Mouse (Mus musculus) MN1 (cell line): Measurements from ENCODE around the gene Cldn20.
A peak's percentile ranks its signal among the peaks of the same experiment; 100 is the strongest.

Experiments
- DNase-seq: peaks from one replicate; pipeline ENCODE4 v3.0.0-alpha.2; 2016; ENCODE audit warnings: low spot score

Cldn20 gene

DNA sequence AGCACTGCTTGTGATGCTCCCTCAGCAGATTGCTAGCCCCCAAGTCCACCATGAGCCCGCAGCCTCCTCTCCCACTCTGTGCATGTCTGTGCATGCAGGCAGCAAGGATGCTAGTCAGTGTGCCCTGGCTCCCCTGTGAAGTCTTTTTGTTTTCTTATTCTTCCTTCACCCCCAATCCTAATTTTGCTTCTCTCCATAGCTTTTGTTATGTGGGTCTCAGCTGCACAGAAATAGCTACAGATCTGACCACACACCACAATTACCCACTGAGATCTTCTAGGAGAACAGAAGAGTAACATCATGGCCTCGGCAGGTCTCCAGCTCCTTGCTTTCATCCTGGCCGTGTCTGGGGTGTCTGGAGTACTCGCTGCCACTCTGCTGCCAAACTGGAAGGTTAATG, at the start of gene Cldn20:
Gene Cldn20, plus strand, starts transcription at position 301 of the 400 bp plus-strand sequence.
- no peak for DNase-seq

DNA sequence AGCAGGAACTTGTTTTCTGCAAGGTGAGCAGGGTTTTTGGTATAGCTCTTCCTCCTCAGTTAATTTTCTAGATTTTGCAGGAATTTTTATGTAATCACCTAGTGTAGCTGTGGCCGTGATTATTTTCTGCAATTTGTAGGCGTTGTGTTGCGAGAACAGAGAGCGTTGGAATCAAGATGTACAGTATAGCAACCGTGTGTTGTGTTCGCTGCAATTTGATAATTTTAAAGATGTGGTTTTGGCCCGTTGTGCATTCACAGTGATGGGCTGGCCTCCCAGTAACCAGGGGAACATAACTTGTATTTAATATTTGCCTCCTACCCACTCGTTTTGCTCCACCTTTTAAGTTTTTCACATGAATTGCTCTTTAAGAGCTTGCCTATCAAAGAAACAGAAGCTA, 49.3 kb upstream of the Cldn20 start:
- DNase-seq = no peak

- no peak for DNase-seq
These were observed 46.5 kb upstream of the Cldn20 start for GRCm38 (mm10) chr17:3485851-3486250.

DNA sequence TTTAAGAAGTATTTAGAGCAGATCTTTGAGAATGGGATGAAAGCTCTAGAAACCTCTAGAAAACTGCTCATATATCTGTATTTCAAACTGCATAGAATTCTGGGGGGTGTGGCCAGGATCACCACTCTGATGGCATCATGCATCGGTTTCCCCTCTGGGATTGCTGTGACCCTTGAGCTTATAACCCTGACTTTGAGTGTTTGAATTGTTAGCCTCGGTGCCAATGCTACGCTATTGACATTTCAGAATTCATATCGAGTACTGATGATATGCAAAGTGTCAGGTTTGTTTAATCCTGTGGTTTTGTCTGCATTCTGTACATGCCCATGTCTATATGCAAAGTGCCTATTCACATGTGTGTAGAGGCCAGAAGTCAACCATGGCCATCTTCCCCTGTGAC, 45.1 kb upstream of the Cldn20 start:
- no peak for DNase-seq

DNA sequence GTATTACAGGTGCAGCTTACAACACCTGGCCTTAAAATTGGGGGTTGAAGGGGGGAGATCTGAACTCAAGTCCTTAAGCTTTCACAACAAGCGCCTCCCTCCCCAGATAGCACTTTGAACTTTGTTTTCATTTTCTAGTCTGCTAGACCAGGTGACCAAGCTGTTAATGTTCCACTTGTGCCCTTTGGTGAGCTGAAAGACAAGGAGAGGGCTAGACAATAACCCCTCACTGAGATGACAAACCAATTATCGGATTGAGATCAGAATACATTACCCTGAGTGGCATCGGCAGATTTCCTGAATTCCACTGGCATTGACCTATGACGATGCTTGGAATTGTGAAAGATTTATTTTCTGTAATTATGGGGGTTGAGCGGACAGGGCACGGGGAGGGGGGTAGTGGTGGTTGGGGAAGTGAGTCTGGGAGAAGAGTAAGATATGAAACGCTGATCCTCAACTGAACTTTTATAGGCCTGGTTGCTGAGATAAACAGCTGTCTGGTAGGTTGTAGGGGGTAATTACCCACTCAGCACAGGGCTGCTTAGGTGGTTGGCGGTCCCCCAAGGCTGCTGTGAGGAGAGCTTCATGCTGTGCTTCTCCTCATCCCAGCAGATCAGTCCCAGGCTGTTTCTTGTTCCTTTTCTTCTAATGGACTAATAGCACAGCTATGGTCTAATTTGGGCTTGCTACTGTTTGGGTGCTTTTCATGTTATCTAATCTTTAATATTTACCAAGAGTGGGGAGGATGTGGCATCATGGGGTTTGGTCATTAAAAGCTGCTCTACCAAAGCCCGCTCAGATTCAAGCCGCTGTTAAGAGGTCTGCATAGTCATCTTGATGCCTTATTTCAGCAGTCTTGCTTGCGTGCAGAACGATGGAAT, 44.4 kb upstream of the Cldn20 start:
- DNase-seq = no peak

- no peak for DNase-seq
These were observed 42.0 kb upstream of the Cldn20 start for GRCm38 (mm10) chr17:3490216-3490895.

- no peak for DNase-seq
These were observed 41.3 kb upstream of the Cldn20 start for GRCm38 (mm10) chr17:3491065-3491464.

GRCm38 (mm10) chr17:3491667-3492066, 40.7 kb upstream of the Cldn20 start:
- DNase-seq = no peak

DNA sequence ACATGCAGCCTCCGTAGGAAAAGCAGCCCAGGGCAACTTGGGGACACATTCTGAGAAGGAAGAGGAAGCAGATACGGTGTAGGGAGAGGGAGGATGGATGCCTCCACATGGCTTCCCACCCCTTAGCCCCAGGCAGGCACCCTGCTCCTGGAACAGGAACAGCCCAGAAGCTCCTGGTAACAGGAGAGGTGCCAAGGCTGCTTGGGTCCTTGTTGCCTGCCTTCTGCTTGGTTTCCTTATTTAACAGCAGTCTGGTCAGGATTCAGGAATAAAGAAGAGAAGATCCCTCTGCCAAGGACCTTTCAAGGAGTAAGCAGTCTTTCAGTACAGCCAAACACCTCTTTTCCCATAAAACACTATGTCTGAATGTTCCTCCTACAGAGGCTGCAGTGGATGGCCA, 36.8 kb upstream of the Cldn20 start:
- no peak for DNase-seq

DNA sequence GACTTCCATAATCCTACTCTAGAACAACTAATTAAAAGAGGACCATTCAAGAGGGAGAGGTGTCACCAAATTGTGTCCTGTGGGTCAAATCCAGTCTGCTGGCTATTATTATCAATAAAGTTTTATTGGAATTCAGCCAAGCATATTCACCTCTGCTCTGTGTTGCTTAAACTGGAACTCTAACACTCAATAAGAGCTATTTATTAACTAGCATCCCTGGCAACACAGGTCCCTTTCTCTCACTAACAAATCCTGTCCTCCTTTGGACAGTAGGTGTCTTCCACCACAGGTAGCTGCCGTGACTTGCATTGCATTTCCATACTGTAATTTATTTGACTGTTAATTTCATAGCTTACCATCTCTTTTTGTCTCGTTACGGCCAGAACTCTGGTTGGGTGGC, 36.3 kb upstream of the Cldn20 start:
- no peak for DNase-seq

DNA sequence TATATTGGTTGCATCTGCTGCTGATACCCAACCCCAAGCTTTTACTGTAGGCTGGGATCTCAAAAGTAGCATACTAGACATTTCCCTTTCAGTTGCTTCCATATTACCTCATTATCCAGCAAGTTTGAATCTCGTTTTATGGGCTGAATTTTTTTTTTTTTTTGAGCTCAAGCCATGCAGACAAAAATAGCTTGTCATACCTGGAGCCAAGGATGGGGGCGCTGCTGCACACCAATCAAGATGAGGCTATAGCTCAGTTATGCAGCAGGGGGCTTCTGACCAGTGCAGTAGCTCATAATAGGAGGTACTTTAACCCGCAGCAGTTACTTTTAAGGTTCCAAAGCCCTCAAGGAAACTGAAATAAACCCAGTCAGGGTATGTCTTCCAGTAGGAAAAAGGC, 34.3 kb upstream of the Cldn20 start:
- peak; percentile 48 for DNase-seq

- no peak for DNase-seq
These were observed 33.8 kb upstream of the Cldn20 start for GRCm38 (mm10) chr17:3498580-3498979.

- DNase-seq = no peak
These were observed 32.9 kb upstream of the Cldn20 start for GRCm38 (mm10) chr17:3499468-3499867.

- no peak for DNase-seq
These were observed 32.3 kb upstream of the Cldn20 start for GRCm38 (mm10) chr17:3500076-3500475.

GRCm38 (mm10) chr17:3500936-3501335, 31.4 kb upstream of the Cldn20 start:
- DNase-seq = no peak

GRCm38 (mm10) chr17:3505711-3506110, 26.6 kb upstream of the Cldn20 start:
- no peak for DNase-seq

GRCm38 (mm10) chr17:3506508-3506907, 25.8 kb upstream of the Cldn20 start:
- DNase-seq = no peak

DNA sequence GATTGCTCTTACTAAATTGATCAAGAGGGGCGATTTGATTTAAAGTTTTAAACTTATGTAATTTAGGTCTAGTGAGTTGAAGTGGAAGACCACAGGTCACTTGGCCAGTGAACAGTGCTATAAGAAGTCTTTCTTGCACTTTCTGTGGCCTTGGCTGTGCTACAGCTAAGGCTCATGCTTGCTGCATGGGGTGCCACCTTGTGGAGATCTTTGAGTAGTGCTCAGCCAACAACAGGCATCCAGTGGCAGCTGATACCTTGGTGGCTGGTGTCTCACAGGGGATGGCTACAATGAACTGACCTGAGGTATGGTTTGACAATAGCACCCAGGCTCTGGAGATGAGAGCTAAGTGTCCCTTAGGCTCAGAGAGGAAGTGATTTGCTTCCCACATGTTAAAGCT, 22.5 kb upstream of the Cldn20 start:
- DNase-seq = peak; percentile 73

GRCm38 (mm10) chr17:3514316-3514715, 18.0 kb upstream of the Cldn20 start:
- DNase-seq = no peak

DNA sequence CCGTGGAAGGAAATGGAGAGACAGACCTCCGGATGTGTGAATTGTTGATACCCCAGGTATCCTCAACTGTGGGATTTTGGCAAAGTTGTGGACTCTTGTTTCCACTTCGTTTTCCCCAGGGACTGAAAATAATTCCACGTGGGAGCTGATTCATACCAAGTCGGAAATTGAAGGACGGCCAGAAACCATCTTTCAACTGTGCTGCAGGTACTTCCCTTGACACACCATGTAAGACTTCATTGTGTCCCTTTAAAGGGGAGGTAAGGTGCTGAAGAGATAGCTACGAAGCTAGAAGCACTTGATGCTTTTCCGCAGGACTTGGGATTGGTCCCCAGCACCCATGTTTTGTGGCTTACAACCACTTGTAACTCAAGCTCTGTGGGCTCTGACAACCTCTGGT, 16.5 kb upstream of the Cldn20 start:
- no peak for DNase-seq

GRCm38 (mm10) chr17:3516406-3516805, 15.9 kb upstream of the Cldn20 start:
- DNase-seq = no peak

GRCm38 (mm10) chr17:3520344-3520743, 12.0 kb upstream of the Cldn20 start:
- no peak for DNase-seq

GRCm38 (mm10) chr17:3527841-3528471, 4.4 kb upstream of the Cldn20 start:
- no peak for DNase-seq
